Mouse (Mus musculus): ENCODE measurements at regions not wholly inside any gene's neighbourhood (a gene's known extent, or its start where the extent isn't known, plus 50 kb on each side); places are given as distances from the start of the nearest gene placed in this dataset.

GRCm38 (mm10) chr8:56682564-56682963, 131.7 kb downstream of the Fbxo8 start:
- Histone ChIP-seq H3K36me3 (ENCODE audit: control insufficient read depth, insufficient read depth, low read length) (no peaks in the 10 kb centered on the region), H3K9me3 (ENCODE audit: control insufficient read depth, low read length) (no peaks in the 10 kb centered on the region), H3K27me3 (ENCODE audit: control insufficient read depth, insufficient read depth, low read length) (no peaks in the 10 kb centered on the region), H3K4me1 (ENCODE audit: control insufficient read depth, insufficient read depth, low read length) (no peaks in the 10 kb centered on the region), H3K9ac (ENCODE audit: low read depth, low read length) (no peak overlapping the region), H3K4me2 (replicated peaks; ENCODE audit: low read depth, low read length) (no peak overlapping the region), H3K4me3 (ENCODE audit: low read length) (no peak overlapping the region), H3K27ac (ENCODE audit: low read depth, low read length) (no peak overlapping the region)
- ATAC-seq (ENCODE audit: low FRiP score, low TSS enrichment), result no peak
- 20% methylated on average over 3 of the region's 3 CpGs for whole genome bisulfite sequencing

- H3K4me1 ChIP-seq (ENCODE audit: control insufficient read depth, insufficient read depth, low read length), result no peaks in the 10 kb centered on the region
- 83% methylated on average over 7 of the region's 7 CpGs for WGBS
These were observed 133.5 kb downstream of the Fbxo8 start for GRCm38 (mm10) chr8:56684352-56684751.

GRCm38 (mm10) chr8:56695436-56695835, 144.5 kb downstream of the Fbxo8 start:
- Histone ChIP-seq H3K27me3 (ENCODE audit: control insufficient read depth, insufficient read depth, low read length) (no peaks in the 10 kb centered on the region), H3K9me3 (ENCODE audit: control insufficient read depth, low read length) (no peaks in the 10 kb centered on the region), H3K4me2 (replicated peaks; ENCODE audit: low read depth, low read length) (no peak overlapping the region), H3K36me3 (ENCODE audit: control insufficient read depth, insufficient read depth, low read length) (no peaks in the 10 kb centered on the region), H3K4me1 (ENCODE audit: control insufficient read depth, insufficient read depth, low read length) (no peaks in the 10 kb centered on the region), H3K9ac (ENCODE audit: low read depth, low read length) (no peak overlapping the region), H3K27ac (ENCODE audit: low read depth, low read length) (no peak overlapping the region), H3K4me3 (ENCODE audit: low read length) (no peak overlapping the region)
- ATAC-seq (ENCODE audit: low FRiP score, low TSS enrichment), result no peak
- 92% methylated on average over 1 of the region's 1 CpGs for WGBS

More at GRCm38 (mm10) chr8:56684352-56684751, 133.5 kb downstream of the Fbxo8 start:
- Histone ChIP-seq H3K36me3 (ENCODE audit: control insufficient read depth, insufficient read depth, low read length) (no peaks in the 10 kb centered on the region), H3K9me3 (ENCODE audit: control insufficient read depth, low read length) (no peaks in the 10 kb centered on the region), H3K4me3 (ENCODE audit: low read length) (no peak overlapping the region), H3K9ac (ENCODE audit: low read depth, low read length) (no peak overlapping the region), H3K27ac (ENCODE audit: low read depth, low read length) (no peak overlapping the region), H3K27me3 (ENCODE audit: control insufficient read depth, insufficient read depth, low read length) (no peaks in the 10 kb centered on the region), H3K4me2 (replicated peaks; ENCODE audit: low read depth, low read length) (no peak overlapping the region)
- no peak for ATAC-seq (ENCODE audit: low FRiP score, low TSS enrichment)

GRCm38 (mm10) chr8:56700580-56701145, 149.8 kb downstream of the Fbxo8 start:
- no peaks in the 10 kb centered on the region for H3K9me3 ChIP-seq (ENCODE audit: control insufficient read depth, low read length)

GRCm38 (mm10) chr8:56706377-56706776, 155.5 kb downstream of the Fbxo8 start:
- H3K27ac ChIP-seq (ENCODE audit: low read depth, low read length), result no peak overlapping the region
- no peak overlapping the region for H3K4me3 ChIP-seq (ENCODE audit: low read length)
- H3K9me3 ChIP-seq (ENCODE audit: control insufficient read depth, low read length), result no peaks in the 10 kb centered on the region
- 54% methylated on average over 10 of the region's 10 CpGs for WGBS
- H3K4me1 ChIP-seq (ENCODE audit: control insufficient read depth, insufficient read depth, low read length), result no peaks in the 10 kb centered on the region
- H3K27me3 ChIP-seq (ENCODE audit: control insufficient read depth, insufficient read depth, low read length), result no peaks in the 10 kb centered on the region
- no peaks in the 10 kb centered on the region for H3K36me3 ChIP-seq (ENCODE audit: control insufficient read depth, insufficient read depth, low read length)
- no peak overlapping the region for H3K9ac ChIP-seq (ENCODE audit: low read depth, low read length)
- H3K4me2 ChIP-seq (replicated peaks; ENCODE audit: low read depth, low read length), result no peak overlapping the region
- no peak for ATAC-seq (ENCODE audit: low FRiP score, low TSS enrichment)

More at GRCm38 (mm10) chr8:56700580-56701145, 149.8 kb downstream of the Fbxo8 start:
- no peak overlapping the region for H3K27ac ChIP-seq (ENCODE audit: low read depth, low read length)
- ATAC-seq (ENCODE audit: low FRiP score, low TSS enrichment), result no peak
- H3K9ac ChIP-seq (ENCODE audit: low read depth, low read length), result no peak overlapping the region
- H3K4me1 ChIP-seq (ENCODE audit: control insufficient read depth, insufficient read depth, low read length), result no peaks in the 10 kb centered on the region
- no peak overlapping the region for H3K4me3 ChIP-seq (ENCODE audit: low read length)
- H3K36me3 ChIP-seq (ENCODE audit: control insufficient read depth, insufficient read depth, low read length), result no peaks in the 10 kb centered on the region
- no peaks in the 10 kb centered on the region for H3K27me3 ChIP-seq (ENCODE audit: control insufficient read depth, insufficient read depth, low read length)
- no peak overlapping the region for H3K4me2 ChIP-seq (replicated peaks; ENCODE audit: low read depth, low read length)
- 65% methylated on average over 2 of the region's 2 CpGs for WGBS

- Histone ChIP-seq H3K9me3 (ENCODE audit: control insufficient read depth, low read length) (no peaks in the 10 kb centered on the region), H3K4me3 (ENCODE audit: low read length) (no peak overlapping the region), H3K9ac (ENCODE audit: low read depth, low read length) (no peak overlapping the region), H3K4me1 (ENCODE audit: control insufficient read depth, insufficient read depth, low read length) (no peaks in the 10 kb centered on the region), H3K36me3 (ENCODE audit: control insufficient read depth, insufficient read depth, low read length) (no peaks in the 10 kb centered on the region), H3K27ac (ENCODE audit: low read depth, low read length) (no peak overlapping the region), H3K27me3 (ENCODE audit: control insufficient read depth, insufficient read depth, low read length) (no peaks in the 10 kb centered on the region), H3K4me2 (replicated peaks; ENCODE audit: low read depth, low read length) (no peak overlapping the region)
- no peak for ATAC-seq (ENCODE audit: low FRiP score, low TSS enrichment)
- 56% methylated on average over 14 of the region's 14 CpGs for WGBS
These were observed 156.2 kb downstream of the Fbxo8 start for GRCm38 (mm10) chr8:56706941-56707706.

- H3K9ac ChIP-seq (ENCODE audit: low read depth, low read length), result no peak overlapping the region
- no peaks in the 10 kb centered on the region for H3K9me3 ChIP-seq (ENCODE audit: control insufficient read depth, low read length)
- H3K27me3 ChIP-seq (ENCODE audit: control insufficient read depth, insufficient read depth, low read length), result no peaks in the 10 kb centered on the region
- H3K4me2 ChIP-seq (replicated peaks; ENCODE audit: low read depth, low read length), result no peak overlapping the region
- H3K27ac ChIP-seq (ENCODE audit: low read depth, low read length), result no peak overlapping the region
- ATAC-seq (ENCODE audit: low FRiP score, low TSS enrichment), result no peak
- H3K4me3 ChIP-seq (ENCODE audit: low read length), result no peak overlapping the region
- no peaks in the 10 kb centered on the region for H3K36me3 ChIP-seq (ENCODE audit: control insufficient read depth, insufficient read depth, low read length)
- 78% methylated on average over 1 of the region's 1 CpGs for WGBS
- no peaks in the 10 kb centered on the region for H3K4me1 ChIP-seq (ENCODE audit: control insufficient read depth, insufficient read depth, low read length)
These were observed 169.1 kb downstream of the Fbxo8 start for GRCm38 (mm10) chr8:56720001-56720400.

- H3K9ac ChIP-seq (ENCODE audit: low read depth, low read length), result no peak overlapping the region
- H3K9me3 ChIP-seq (ENCODE audit: control insufficient read depth, low read length), result no peaks in the 10 kb centered on the region
- H3K4me1 ChIP-seq (ENCODE audit: control insufficient read depth, insufficient read depth, low read length), result no peaks in the 10 kb centered on the region
- no peak overlapping the region for H3K4me3 ChIP-seq (ENCODE audit: low read length)
- H3K36me3 ChIP-seq (ENCODE audit: control insufficient read depth, insufficient read depth, low read length), result no peaks in the 10 kb centered on the region
- no peak overlapping the region for H3K4me2 ChIP-seq (replicated peaks; ENCODE audit: low read depth, low read length)
- no peaks in the 10 kb centered on the region for H3K27me3 ChIP-seq (ENCODE audit: control insufficient read depth, insufficient read depth, low read length)
- H3K27ac ChIP-seq (ENCODE audit: low read depth, low read length), result no peak overlapping the region
- ATAC-seq (ENCODE audit: low FRiP score, low TSS enrichment), result no peak
- WGBS, result 62% methylated on average over 2 of the region's 2 CpGs
These were observed 171.8 kb downstream of the Fbxo8 start for GRCm38 (mm10) chr8:56722473-56723236.

GRCm38 (mm10) chr8:56724607-56725006, 173.7 kb downstream of the Fbxo8 start:
- Histone ChIP-seq H3K9ac (ENCODE audit: low read depth, low read length) (no peak overlapping the region), H3K9me3 (ENCODE audit: control insufficient read depth, low read length) (no peaks in the 10 kb centered on the region), H3K4me2 (replicated peaks; ENCODE audit: low read depth, low read length) (no peak overlapping the region), H3K27ac (ENCODE audit: low read depth, low read length) (no peak overlapping the region), H3K4me3 (ENCODE audit: low read length) (no peak overlapping the region), H3K27me3 (ENCODE audit: control insufficient read depth, insufficient read depth, low read length) (no peaks in the 10 kb centered on the region), H3K36me3 (ENCODE audit: control insufficient read depth, insufficient read depth, low read length) (no peaks in the 10 kb centered on the region), H3K4me1 (ENCODE audit: control insufficient read depth, insufficient read depth, low read length) (no peaks in the 10 kb centered on the region)
- ATAC-seq (ENCODE audit: low FRiP score, low TSS enrichment), result no peak
- 75% methylated on average over 2 of the region's 2 CpGs for WGBS

Measured in kidney, embryonic 14.5 days (tissue).